Mouse (Mus musculus): ENCODE measurements around the gene Hoxa3.

DNA sequence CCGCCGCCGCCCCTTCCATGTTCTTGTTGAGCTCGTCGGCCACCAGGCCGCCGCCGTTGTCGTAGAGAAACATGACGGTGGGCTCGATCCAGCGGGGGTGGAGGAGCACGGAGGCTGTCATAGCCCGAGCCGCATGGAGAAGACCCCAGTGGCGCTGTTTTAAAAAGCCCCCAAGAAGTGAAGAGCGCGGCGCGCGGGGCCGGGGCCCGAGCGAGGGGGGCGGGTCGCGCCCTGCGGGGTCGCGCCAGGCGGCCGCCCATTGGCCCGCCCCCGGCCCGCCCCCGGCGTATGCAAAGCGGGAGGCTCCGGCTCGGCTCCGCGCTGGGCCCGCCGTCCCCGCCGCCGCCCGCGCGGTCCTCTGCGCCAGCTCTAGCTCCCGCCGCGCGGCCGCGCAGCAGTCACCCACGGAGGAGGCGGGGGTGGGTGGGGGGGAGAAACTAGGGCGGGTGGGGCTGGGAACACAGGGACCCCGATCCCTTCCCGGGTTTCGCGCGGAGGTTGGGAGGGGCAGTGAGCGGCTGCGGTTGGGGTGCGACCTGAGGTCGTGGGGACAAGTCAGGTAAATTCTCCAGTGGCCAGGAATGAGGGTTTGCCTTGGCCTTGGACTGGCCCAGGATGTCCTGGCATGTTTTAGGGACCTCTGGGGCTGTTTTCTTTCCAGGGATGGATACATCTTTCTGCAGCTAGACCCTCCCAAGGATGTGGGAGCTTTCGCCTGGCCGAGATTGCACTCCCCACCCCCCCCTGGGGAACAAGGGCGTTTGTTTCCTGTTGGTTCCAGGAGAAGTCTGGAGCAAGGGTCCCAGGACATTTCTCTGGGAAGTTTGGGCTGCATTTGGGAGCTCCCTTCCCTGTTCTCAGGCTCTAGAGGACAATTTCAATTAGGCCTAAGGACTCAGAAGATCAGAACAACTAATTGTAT lies 47.8 kb upstream of the Hoxa3 start, which contains the start of gene Hoxa13:
- TF ChIP-seq CTCF (IDR thresholded peaks at IDR 0.05) = no peak
- TF ChIP-seq POLR2A (IDR thresholded peaks at IDR 0.05; ENCODE audit: insufficient read depth, low read depth, low read length) = no peak

Measured in heart, adult 2 months (tissue).